Mouse (Mus musculus) limb, embryonic 10.5 days (tissue): ENCODE measurements around the gene Adk. TPM values are rescaled to one million over a fixed set of nuclear protein-coding genes. Genes with fewer than 3 reads are reported as not detected.
"Not testable (repeated sequence)": the region's sequence is repeated elsewhere in the genome, so short reads cannot be mapped to it uniquely, and the experiment has no call there.

Experiments
- DNase-seq: peaks from one replicate; pipeline ENCODE4 v3.0.0-alpha.2; 2017; ENCODE audit warnings: low spot score
- H3K27ac ChIP-seq: fragments of 300-500 bp; sonication (generic); 2 replicates; pipeline ENCODE4 v1.5.1; 2016; ENCODE audit warnings: mild to moderate bottlenecking
- H3K27me3 ChIP-seq: fragments of 300-500 bp; sonication (generic); 2 replicates; pipeline ENCODE4 v1.6.1; 2016; ENCODE audit warnings: low read depth, mild to moderate bottlenecking; ENCODE audit not compliant: poor library complexity, severe bottlenecking
- H3K36me3 ChIP-seq: fragments of 300-500 bp; sonication (generic); 2 replicates; pipeline ENCODE4 v1.6.1; 2016; ENCODE audit warnings: mild to moderate bottlenecking, moderate library complexity
- H3K4me1 ChIP-seq: fragments of 300-500 bp; sonication (generic); 2 replicates; pipeline ENCODE4 v1.6.1; 2016
- H3K4me3 ChIP-seq: fragments of 300-500 bp; sonication (generic); 2 replicates; pipeline ENCODE4 v1.5.1; 2016; ENCODE audit warnings: mild to moderate bottlenecking, moderate library complexity
- H3K9me3 ChIP-seq: fragments of 300-500 bp; sonication (generic); replicated peaks from 2 replicates; pipeline ENCODE4 v1.6.1; 2016; ENCODE audit warnings: mild to moderate bottlenecking
- WGBS: fragments of 180-500 bp; shearing (Covaris S2); methylation state at CpG from one replicate; pipeline ENCODE4 v1.1.7; 2016; 5-methylcytosine and 5-hydroxymethylcytosine counted together
- polyA plus RNA-seq: library from polyadenylated mRNA; unstranded; fragments of >200 nt; fragmentation: Nextera tagmentation; extraction: Ambion mirVana; gene quantifications from 2 replicates; pipeline ENCODE4 v1.2.1, GENCODE M21; 2016

Gene Adk
- polyA plus RNA-seq, 1 experiment from 2014 or later: 170 TPM

GRCm38 (mm10) chr14:21090930-21091486 is 38.6 kb downstream of the Adk start:
- H3K36me3 ChIP-seq: peaks cover 27% of the 10 kb centered on the region
- peaks cover 37% of the 10 kb centered on the region for H3K4me1 ChIP-seq
- no peaks in the 10 kb centered on the region for H3K9me3 ChIP-seq
- no peaks in the 10 kb centered on the region for H3K27me3 ChIP-seq
- H3K4me3 ChIP-seq: no peak overlapping the region
- H3K27ac ChIP-seq: no peak overlapping the region
- 92% methylated on average over 3 of the region's 3 CpGs for WGBS
- no peak for DNase-seq

- H3K4me3 ChIP-seq, H3K27me3 ChIP-seq, DNase-seq, H3K27ac ChIP-seq, H3K9me3 ChIP-seq: not testable (repeated sequence)
- peaks cover 14% of the 10 kb centered on the region for H3K4me1 ChIP-seq
- H3K36me3 ChIP-seq: peaks cover 27% of the 10 kb centered on the region
Measured at GRCm38 (mm10) chr14:21094161-21094560, 41.8 kb downstream of the Adk start.

GRCm38 (mm10) chr14:21096279-21096678 is 43.9 kb downstream of the Adk start:
- H3K4me3 ChIP-seq: no peak overlapping the region

GRCm38 (mm10) chr14:21096689-21097088 is 44.3 kb downstream of the Adk start:
- Histone ChIP-seq H3K27ac (no peak overlapping the region), H3K4me3 (no peak overlapping the region), H3K9me3 (no peaks in the 10 kb centered on the region), H3K4me1 (peaks cover 19% of the 10 kb centered on the region), H3K36me3 (peaks cover 25% of the 10 kb centered on the region), H3K27me3 (no peaks in the 10 kb centered on the region)
- no peak for DNase-seq
- 84% methylated on average over 4 of the region's 4 CpGs for WGBS

More at GRCm38 (mm10) chr14:21096279-21096678, 43.9 kb downstream of the Adk start:
- Histone ChIP-seq H3K9me3 (no peaks in the 10 kb centered on the region), H3K36me3 (peaks cover 27% of the 10 kb centered on the region), H3K27ac (no peak overlapping the region), H3K4me1 (peaks cover 19% of the 10 kb centered on the region), H3K27me3 (no peaks in the 10 kb centered on the region)
- no peak for DNase-seq

GRCm38 (mm10) chr14:21099371-21099770 is 47.0 kb downstream of the Adk start:
- Histone ChIP-seq H3K9me3 (no peaks in the 10 kb centered on the region), H3K36me3 (0 out of 2 replicates have a peak, but pooled peaks cover 1% of the 10 kb centered on the region), H3K4me3 (no peak overlapping the region), H3K27ac (0 out of 2 replicates have a peak overlapping the region, but pooled peaks have one; percentile 42), H3K4me1 (peaks cover 19% of the 10 kb centered on the region), H3K27me3 (no peaks in the 10 kb centered on the region)
- 58% methylated on average over 7 of the region's 7 CpGs for WGBS
- no peak for DNase-seq

- H3K27me3 ChIP-seq: no peaks in the 10 kb centered on the region
- H3K4me1 ChIP-seq: peaks cover 19% of the 10 kb centered on the region
- WGBS: 92% methylated on average over 2 of the region's 2 CpGs
- no peaks in the 10 kb centered on the region for H3K36me3 ChIP-seq
- no peak for DNase-seq
- no peaks in the 10 kb centered on the region for H3K9me3 ChIP-seq
- no peak overlapping the region for H3K4me3 ChIP-seq
- no peak overlapping the region for H3K27ac ChIP-seq
Measured at GRCm38 (mm10) chr14:21100876-21101275, 48.5 kb downstream of the Adk start.

- H3K27ac ChIP-seq: no peak overlapping the region
- H3K27me3 ChIP-seq: no peaks in the 10 kb centered on the region
- WGBS: 67% methylated on average over 7 of the region's 7 CpGs
- H3K36me3 ChIP-seq: peaks cover under 1% of the 10 kb centered on the region; the same call in 1 of the 2 replicates
- H3K9me3 ChIP-seq: no peaks in the 10 kb centered on the region
- no peak for DNase-seq
- H3K4me3 ChIP-seq: no peak overlapping the region
- H3K4me1 ChIP-seq: peaks cover 19% of the 10 kb centered on the region
Measured at GRCm38 (mm10) chr14:21101562-21101961, 49.2 kb downstream of the Adk start.

GRCm38 (mm10) chr14:21102666-21103203 is 50.4 kb downstream of the Adk start:
- Histone ChIP-seq H3K4me1 (peaks cover 19% of the 10 kb centered on the region), H3K4me3 (no peak overlapping the region), H3K27me3 (no peaks in the 10 kb centered on the region), H3K9me3 (no peaks in the 10 kb centered on the region), H3K27ac (no peak overlapping the region), H3K36me3 (peaks cover 3% of the 10 kb centered on the region; the same call in 1 of the 2 replicates)
- WGBS: 93% methylated on average over 4 of the region's 4 CpGs
- no peak for DNase-seq

- Histone ChIP-seq H3K4me1 (peaks cover 3% of the 10 kb centered on the region), H3K36me3 (peaks cover 3% of the 10 kb centered on the region; the same call in 1 of the 2 replicates), H3K9me3 (no peaks in the 10 kb centered on the region), H3K27ac (no peak overlapping the region), H3K27me3 (no peaks in the 10 kb centered on the region), H3K4me3 (no peak overlapping the region)
- no peak for DNase-seq
Measured at GRCm38 (mm10) chr14:21105049-21105448, 52.7 kb downstream of the Adk start.

- Histone ChIP-seq H3K27me3 (no peaks in the 10 kb centered on the region), H3K4me3 (no peak overlapping the region), H3K27ac (no peak overlapping the region), H3K36me3 (peaks cover 3% of the 10 kb centered on the region; the same call in 1 of the 2 replicates), H3K4me1 (no peaks in the 10 kb centered on the region), H3K9me3 (no peaks in the 10 kb centered on the region)
- WGBS: 88% methylated on average over 8 of the region's 8 CpGs
- DNase-seq: no peak
Measured at GRCm38 (mm10) chr14:21106582-21106981, 54.2 kb downstream of the Adk start.

GRCm38 (mm10) chr14:21107551-21107950 is 55.2 kb downstream of the Adk start:
- DNase-seq: no peak
- 93% methylated on average over 3 of the region's 3 CpGs for WGBS

GRCm38 (mm10) chr14:21110492-21110891 is 58.1 kb downstream of the Adk start:
- H3K36me3 ChIP-seq: peaks cover 3% of the 10 kb centered on the region; the same call in 1 of the 2 replicates
- DNase-seq: no peak
- no peak overlapping the region for H3K4me3 ChIP-seq
- no peaks in the 10 kb centered on the region for H3K27me3 ChIP-seq
- no peaks in the 10 kb centered on the region for H3K4me1 ChIP-seq
- no peak overlapping the region for H3K27ac ChIP-seq
- no peaks in the 10 kb centered on the region for H3K9me3 ChIP-seq
- WGBS: 88% methylated on average over 4 of the region's 4 CpGs

More at GRCm38 (mm10) chr14:21107551-21107950, 55.2 kb downstream of the Adk start:
- Histone ChIP-seq H3K27me3 (no peaks in the 10 kb centered on the region), H3K27ac (no peak overlapping the region), H3K4me1 (no peaks in the 10 kb centered on the region), H3K4me3 (no peak overlapping the region), H3K9me3 (no peaks in the 10 kb centered on the region), H3K36me3 (peaks cover 3% of the 10 kb centered on the region; the same call in 1 of the 2 replicates)

GRCm38 (mm10) chr14:21111500-21111899 is 59.1 kb downstream of the Adk start:
- no peaks in the 10 kb centered on the region for H3K9me3 ChIP-seq
- H3K27ac ChIP-seq: no peak overlapping the region
- no peaks in the 10 kb centered on the region for H3K4me1 ChIP-seq
- no peak overlapping the region for H3K4me3 ChIP-seq
- WGBS: 96% methylated on average over 1 of the region's 1 CpGs
- no peaks in the 10 kb centered on the region for H3K27me3 ChIP-seq
- no peak for DNase-seq
- H3K36me3 ChIP-seq: peaks cover 2% of the 10 kb centered on the region; the same call in 1 of the 2 replicates
